Mouse (Mus musculus) ZHBTc4 (cell line): Measurements from ENCODE around the gene Tbx1.

Source experiments
- DNase-seq: peaks from one replicate; pipeline ENCODE4 v3.0.0-alpha.2; 2011; ENCODE audit warnings: low read depth, low spot score

Gene Tbx1

DNA sequence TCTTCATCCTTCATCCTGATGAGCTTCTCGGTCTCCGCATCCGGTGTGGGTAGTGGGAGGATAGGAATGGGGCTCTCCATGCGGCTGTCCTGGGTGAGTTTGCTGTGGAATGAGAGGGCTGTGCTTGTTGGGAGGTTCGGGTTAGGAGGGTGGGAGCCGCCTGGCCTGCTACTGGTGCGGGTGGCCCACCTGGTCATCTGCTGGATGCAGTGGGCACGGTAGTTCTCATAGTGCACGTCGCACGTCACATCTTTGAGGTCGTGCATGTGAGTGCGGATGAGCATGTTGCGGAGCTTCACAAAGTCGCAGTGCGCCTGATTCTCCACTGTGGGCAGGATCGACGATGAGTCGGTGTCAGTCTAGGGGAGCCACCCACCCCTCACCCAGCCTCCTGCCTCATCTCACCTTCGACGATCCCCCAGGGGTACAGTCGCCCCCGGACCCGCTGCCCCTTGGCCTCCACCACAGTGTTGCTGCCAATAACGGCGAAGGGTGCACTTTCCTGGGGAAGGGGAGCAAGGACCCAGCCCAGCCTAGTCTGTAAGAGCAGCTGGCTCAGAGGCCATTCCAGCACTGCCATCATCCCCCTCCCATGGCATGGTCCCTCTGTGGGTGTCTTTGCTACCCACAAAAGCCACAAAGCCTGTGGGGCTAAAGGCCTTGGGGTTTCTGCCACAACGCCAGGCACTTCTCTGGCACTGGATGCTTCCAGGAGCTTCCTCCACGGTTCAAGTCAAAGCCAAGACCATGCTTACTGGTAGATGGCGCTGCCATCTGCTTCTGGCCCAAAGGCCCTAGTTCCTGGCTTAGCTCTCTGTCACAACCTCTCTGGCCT, 32.7 kb upstream of the Tbx1 start:
- DNase-seq, result peak; percentile 41

DNA sequence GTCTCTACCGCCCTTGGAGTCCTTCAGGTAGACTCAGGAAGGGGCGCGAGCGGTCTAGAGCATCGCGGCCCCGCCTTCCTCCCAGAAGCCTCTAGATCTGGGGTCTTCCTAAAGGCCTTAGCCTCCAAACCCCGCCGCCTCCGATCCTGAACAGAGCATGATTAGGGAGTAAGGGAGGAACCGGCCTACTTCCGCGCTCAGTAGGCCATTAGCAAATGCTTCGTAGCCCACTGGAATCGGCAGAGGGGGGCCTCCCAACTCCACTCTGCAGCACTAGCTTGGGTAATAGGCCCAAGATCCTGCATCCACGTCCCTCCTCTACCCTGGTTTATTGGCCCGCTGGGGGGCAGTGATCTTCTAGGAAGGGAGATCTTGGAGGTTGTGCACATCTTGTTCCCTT, 31.5 kb upstream of the Tbx1 start, which contains the start of gene Gp1bb:
Gp1bb (minus strand) TSS at position 385 of the 400 bp plus-strand sequence.
- DNase-seq, result peak; percentile 51

DNA sequence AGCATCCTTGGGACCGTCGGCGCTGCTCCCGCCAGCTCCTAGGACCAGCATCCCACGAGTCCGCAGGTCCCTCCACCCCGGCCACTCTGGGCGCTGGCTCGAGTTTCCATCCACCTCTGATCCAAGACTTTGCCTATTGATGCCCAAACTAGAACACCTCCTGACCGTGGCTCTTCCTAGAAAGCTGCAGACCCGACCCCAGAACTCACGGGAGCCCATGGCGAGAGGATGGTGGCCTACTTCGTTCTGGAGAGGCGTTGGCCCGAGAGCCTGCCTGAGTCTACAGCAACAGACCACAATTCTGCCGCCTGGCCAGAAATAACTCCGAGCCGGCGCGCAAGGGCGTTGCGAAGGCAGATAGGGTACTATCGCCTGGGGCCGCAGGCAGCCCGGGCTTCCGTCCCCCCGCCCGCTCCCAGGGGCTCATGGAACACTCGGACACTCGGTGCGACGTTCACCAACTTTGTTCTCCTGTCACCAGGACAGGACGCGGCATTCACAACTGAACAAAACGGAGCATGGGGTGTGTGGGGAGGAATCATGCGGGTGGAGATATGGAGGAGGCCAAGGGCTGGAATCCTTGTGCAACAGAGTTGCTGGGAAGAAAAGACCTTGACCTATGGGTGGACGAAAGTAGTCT, 31.0 kb upstream of the Tbx1 start:
- peak; percentile 64 for DNase-seq

DNA sequence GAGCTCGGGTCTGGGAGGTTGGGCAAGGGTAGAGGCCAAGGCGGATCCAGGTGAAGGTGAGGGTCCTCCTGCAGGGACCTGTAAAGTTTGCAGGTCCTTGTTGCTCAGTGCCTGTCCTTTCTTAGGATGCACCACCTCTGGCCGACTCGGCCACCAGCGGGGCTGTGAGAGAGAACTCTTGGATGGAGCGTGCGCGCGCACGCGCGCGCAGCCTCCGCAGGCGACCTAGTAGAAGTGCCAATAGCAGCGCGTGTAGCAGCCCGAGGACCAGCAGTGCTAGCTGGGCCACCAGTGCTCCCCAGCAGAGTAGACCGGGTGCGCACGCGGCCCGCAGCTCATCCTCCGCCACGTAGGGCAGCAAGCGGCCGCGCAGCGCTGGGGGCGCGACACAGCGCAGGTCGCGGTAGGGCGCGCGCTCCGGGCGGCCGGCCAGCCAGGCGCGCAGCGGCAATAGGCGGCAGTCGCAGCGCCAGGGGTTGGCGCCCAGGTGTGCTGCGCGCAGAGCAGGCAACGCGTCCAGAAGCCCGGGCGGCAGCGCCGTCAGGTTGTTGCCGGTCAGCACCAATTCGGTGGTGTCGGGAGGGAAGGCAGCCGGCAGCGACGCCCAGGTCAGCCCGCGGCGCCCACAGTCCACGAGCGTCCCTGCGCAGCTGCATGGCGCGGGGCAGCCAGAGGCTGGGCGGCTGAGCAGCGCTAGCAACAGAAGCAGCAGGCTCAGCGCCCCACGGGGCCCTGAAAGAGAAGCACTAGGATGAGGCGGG, 30.3 kb upstream of the Tbx1 start:
- DNase-seq, result peak; percentile 88

DNA sequence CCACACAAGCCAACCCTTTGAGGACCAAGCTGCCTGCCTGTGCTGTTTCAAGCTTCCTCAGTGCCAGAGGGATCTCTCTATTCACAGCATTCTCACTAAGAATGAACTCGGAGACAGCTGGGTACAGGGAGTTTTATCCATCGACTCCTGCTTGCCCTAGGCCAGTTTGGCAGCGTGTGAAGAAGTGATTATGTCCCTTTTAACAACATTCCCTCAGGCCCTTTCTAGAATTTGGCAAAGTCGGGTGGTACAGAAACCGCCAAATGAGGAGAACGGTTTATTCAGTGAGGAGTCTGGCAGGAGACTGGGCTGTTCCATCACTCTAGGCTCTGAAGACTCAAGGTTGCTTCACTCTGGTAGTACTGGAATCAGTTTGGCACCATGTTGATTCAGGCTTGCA, 29.7 kb upstream of the Tbx1 start:
- no peak for DNase-seq

DNA sequence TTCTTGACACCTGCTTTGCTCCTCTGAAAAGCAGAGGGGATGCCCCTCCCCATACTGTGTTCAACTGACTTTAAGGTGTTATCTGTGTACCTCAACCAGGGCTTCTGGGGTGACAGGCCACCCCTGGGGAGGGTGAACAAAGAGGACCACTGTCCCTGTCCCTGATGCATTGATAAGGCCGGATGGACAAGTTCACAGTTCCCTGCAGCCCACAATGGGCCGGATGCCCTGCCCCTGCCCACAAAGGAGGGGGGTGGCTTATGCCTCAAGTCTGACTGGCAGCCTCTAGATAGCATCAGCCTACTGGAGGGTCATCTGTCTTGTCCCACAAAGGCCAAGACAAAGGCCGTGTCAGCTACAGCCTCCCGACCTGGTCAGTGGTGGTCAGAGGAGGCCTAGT, 28.6 kb upstream of the Tbx1 start:
- no peak for DNase-seq

DNA sequence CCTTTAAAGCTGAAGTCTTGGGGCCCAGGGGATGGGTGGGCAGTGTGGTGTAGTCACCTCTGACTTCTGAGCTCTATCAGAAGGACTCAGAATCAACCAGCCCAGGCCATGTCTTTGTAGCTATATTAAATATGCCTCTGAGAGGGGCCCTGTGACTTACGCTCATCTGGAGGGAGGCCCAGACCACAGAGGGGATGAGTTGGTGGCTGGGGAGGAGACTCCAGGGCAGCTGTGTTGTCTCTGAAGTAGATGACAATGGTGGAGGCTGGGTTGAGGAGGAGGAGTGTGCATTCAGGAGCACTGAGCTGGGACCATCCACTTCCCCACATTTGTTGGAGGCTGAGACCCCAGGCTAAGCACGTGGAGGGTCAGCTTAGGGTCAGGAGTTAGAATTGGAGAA, 27.8 kb upstream of the Tbx1 start:
- DNase-seq, result no peak

DNA sequence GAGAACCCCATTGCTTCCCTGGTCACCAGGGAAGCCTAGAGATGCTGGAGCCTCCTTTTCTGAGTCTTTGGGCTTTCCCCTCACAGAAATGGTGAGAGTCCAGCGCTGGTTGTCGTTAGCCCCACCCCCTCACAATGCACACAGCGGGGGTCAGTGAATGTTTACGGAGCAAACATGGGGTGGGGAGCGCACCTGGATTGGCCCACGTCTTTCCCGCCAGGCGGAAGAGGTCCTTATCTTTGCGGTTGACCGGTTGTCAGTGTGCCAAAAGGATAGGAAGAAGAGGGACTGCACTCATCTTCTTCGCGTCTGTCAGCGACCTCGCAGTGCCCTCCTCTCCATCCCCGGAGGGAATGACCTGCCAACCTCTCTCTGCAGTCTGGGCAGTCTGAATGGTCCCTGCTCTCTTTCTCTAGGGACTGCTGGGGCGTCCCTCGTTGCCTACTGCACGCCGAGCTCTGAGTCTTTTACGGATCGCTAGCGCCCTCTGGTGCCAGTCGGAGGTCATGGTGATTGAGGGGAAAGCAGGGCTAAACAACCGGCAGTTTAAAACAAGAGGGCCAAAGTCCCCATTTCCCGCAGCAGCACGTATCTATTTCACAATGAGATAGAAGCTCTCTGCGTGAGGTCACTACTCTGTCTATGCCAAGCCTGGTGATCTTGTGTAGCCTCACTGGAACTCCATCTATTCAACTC, 27.0 kb upstream of the Tbx1 start:
- peak; percentile 92 for DNase-seq

DNA sequence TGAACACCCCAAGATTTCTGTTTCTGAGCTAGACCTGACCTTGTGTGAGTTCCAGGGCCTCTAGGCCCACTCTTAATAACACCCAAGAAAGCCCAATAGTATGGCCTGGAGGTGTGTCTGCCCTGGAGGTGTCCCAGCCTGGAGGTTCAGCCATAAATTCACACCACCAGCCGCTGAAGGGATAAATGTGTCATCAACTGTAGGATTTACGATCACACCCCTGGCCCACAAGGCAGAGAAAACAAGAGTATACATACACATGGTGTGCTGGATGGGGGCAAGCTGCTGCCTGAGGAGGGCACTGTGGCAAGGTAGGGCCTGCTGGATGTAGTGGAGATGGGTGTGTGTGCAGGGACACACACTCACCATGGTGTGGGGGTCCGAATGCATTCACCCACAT, 22.8 kb upstream of the Tbx1 start:
- DNase-seq, result no peak

DNA sequence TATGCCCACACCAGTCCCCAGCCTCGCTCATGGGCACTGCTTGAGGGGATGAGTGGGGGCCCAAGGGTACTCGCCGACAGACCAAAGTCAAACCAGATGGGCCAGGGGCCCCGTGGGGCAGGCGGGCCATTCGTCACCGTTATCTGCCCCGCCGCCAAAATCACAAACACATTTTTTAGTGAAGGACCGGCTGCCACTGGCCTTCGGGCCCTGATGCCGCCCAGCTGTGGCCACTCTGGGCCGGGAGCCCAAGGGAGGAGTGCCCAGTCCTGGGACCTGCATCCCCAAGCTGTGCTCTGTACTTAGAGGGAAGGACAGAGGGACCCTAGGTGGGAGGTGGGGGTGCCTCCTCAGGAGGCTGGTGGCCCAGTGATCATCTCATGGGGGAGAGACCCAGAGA, 21.3 kb upstream of the Tbx1 start:
- no peak for DNase-seq

DNA sequence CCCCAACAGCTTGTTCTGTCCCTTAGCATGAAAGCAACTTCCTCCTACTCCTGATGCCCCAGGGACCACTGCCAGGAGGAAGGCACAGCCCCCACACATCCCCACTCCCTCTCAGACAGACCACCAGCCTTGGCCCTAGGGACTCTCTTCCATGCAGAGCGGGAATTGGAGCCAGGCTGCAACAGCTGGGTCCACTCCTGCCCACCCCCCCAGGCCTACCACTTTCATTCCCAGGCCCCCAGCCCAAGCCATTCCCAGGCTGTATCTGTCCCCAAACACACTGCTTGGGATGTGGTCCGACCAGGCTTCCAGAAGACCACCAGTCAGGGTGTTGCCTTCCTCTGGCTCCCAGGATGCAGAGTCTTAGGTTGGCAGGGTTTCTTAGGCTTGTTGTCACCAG, 18.6 kb upstream of the Tbx1 start:
- no peak for DNase-seq

DNA sequence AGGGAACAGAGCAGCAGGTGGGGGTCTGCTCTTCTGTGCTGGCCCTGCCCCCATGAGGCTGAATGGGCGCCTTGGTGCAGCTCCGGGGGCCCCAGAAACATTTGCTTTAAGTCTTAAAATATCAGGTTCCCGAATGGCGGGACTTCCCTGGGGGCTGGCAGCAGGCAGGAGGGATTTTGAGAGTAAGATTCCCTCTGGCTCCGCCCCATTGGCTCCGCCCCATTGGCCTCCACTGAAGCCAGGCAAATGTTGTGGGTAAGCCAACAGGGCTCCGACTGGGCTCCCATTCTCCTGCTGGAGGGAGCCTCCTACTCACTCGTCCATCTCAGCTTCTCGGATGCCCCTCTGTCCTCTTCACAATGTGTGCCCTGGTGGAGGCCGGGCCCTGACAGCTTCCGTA, 17.8 kb upstream of the Tbx1 start:
- DNase-seq, result peak; percentile 72

DNA sequence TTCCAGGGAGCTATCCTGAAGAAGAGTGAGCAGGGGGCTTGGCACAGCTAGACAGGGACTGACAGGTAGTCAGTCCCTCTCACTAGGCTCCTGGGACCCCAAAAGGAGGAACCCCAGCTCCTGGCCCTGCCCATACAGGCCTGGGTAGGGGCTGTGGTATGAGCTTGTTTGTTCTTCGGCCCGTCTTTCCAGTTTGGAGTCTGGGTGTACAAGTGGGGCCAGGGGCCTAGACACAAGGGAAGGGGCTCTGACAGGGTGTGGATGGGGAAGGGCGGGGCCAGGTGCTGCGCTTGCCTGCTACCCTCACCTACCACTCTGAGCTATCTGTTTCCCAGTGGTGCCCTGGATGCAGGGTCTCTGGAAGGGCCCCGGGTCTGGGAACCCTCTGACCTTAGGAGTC, 15.2 kb upstream of the Tbx1 start:
- no peak for DNase-seq

DNA sequence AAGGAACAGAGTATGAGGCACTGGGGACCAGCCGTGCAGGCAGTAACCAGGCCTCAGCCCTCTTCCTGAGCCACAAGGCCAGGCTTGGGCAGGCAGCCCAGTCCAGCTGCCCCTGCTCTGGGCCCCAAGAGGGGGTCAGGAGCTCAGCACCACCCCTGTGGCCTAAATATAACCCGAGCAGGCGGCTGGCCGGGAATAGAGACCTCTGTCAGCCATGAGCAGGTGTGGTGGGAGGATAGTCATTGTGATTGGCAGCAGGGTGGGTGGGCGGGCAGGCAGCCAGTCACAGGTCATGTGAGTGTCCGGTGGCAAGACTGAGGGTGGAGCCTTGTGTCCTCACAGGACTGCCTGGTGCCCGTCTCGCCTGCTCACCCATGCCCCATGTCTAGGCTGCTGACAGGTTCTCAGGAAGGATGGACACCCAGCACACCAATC, 13.8 kb upstream of the Tbx1 start:
- DNase-seq, result no peak

DNA sequence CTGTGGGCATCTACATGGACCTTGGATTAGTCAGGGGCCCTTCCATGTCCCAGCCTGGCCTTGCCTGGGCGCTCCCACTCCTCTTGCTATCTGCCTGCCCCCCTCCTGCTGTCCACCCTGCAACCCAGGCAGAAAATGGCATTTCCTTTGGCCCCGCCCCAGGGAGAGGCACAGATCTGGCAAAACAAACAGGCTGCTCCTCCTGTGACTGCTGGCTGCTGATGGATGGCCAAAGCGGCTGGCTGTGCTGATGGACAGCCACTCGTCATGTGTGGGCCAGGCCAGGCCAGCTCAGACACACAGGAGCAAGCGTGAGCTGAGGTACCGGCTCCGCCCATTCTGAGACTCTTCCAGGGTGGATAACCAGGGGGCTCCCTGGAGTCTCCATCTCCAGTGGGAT, 11.0 kb upstream of the Tbx1 start:
- DNase-seq, result no peak

DNA sequence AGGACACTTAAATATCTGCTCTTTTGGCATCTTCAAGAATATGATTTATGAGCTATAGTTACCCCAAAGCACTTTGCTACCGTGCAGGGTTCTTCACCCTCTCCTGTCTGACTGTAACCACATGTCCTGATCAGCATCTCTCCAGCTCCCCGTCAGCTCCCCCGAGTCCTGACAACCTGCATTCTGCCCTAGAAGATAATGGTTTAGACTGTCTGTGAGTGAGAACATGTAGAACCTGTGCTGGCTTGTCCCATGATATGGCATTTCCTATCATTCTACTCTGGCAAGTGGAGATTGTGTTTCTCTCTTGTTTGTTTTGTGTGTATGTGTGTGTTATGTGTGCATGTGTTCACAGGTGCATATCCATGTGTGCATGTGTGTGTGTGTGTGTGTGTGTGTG, 7.5 kb upstream of the Tbx1 start:
- no peak for DNase-seq

DNA sequence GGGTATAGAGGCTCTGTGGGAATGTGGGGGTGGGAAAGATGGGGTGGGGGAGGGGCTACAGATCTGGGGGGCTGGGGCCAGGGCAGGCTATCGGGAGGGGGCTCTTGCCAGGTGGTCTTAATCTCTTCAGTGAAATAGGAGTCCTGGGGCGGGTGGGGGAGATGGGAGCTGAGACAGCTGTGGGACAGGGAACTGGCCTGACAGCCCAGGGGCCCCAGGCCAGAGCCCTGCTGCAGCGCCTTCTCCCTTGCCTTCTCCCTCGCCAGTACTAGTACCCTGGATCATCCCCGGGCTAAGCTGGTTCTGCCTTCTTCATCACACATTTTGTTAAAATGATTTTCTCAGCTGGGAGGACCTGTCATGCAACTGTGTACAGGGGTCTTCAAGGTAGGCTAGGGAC, 5.8 kb upstream of the Tbx1 start:
- no peak for DNase-seq

DNA sequence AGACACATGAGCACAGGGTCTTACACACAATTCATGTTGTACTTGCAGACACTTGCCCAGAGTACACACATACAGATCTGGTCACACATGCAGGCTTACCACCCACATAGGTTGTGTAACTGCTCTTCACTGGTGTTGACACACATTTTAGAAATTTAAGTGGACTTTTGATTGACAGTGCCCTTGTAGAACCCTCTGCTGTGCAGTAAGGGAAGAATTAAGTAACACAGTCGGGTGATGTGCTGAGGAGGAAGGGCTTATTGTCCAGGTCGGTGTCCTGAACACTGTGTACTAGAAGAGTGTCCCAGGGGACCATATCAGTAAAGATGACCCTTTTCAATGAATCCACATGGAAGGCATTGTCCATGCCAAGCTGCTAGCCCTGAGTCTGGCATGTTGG, 3.5 kb upstream of the Tbx1 start:
- DNase-seq, result no peak

DNA sequence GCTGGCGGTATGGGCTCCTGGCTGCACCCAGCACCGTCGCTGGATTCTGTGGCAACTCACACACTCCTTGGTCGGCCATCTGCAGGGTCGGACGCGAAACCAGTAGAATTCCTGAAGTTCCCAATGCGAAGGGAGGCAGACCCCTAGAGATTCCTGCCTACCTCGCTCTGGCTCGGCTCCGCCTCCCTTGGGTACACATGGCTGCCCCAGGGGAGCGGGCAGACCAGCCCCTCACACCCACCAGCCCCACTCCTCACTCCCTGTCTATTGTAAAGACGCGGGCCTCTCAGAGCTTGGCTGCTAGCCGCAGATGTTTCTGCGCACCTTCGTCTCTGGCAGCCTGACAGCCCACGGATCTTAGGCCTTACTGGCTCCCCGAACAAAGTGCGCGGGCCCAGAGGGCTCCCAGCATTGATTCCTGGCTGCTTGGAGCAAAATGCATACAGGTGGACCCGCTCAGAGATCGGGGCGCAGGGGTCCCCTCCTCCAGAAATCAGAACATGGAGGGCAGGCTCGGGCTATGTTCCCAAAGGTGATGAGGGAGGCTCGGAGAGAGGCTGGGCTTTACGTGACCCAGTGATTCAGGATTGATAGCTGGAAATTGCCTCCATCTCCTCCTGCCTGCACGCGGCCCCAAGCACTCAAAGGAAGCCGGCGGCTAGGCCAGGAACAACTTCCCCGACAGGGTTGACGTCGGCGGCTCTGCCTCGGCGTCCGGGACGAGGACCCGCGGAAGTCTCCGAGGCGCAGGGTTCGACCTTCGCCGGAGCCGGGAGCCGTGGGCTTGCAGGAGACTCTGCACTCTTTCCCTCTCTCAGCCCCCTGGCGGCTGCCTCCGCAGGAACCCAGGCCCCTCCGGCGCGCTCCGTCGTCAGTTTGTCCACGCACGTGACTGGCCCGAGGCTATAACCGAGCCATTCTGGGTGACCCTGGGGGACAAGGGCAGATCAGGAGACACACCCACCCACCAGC, 862 bp upstream of the Tbx1 start:
- peak; percentile 93 for DNase-seq

DNA sequence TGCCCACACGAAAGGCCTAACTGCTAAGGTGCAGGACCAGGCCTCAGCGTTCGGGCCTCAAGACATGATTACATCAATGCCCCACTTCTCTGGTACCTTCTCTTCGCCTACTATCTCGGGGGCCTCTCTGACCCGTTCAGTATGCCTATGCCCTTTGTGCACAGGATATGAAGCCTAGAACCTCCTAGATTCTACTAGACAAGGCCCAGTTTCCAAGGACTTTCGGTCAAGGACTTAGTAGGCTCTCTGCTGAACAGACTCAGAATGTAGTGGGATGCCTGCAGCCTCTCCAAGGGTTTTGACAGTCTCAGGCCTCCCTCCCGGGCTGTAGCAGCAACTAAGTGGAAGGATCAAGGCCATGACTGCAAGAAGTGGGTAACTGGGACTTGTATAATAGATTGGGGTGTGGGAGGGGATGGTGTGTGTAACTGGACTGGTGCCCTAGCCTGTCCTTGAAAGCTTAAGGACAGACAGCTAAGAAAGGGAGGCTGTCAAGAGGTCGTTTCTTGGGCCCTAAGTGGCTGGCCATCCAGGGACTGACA, 1.3 kb downstream of the Tbx1 start:
- DNase-seq, result peak; percentile 33

DNA sequence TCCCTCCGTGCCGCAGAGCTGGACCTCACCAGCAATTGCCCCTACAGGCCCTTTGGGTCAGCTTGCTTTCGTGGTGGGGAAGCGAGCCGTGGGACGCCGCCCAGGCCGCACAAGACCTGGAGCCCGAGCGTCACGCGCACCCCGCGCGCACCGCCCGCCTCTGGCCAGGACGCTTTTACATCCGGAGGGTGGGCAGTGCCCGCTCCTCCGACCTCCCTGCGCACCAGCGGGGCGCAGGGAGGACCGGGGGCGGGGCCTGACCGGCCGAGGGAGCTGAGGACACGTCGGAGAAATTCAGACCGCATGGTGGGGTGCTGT, 1.8 kb downstream of the Tbx1 start:
- no peak for DNase-seq
